In the genomic region with DNA sequence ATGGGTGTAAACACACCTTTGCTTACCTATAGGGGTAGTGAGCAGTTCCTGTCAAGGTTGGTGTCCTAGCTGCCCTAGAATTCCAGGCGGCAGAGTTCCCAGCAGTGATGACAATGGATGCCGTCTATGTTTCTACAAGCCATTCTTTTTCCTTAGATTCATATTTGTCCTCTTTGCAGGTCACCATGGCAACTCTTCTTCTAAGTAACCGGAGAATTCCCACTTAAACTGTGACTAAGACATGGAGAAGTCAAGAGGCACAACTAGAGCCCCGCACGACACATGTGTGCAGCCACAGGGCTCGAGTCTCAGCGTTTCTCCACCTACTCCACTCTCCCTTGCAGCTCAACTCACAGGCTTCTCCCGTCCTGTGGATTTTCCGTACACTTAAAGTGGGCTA, we compare ENCODE assay signal across 27 mouse cellular contexts.
"Had no signal": no experiment of that assay in that cellular context is flagged by ENCODE, and none has a peak within 500 bp of the region (broad histone marks: within the 10 kb centered on the region; RNA-seq: fewer than 3 reads in every experiment).

No protein-coding gene starts in this region.

- H3K27me3 ChIP-seq: heart, embryonic 15.5 days; hindbrain, embryonic 13.5 days; hindbrain, embryonic 15.5 days; intestine, embryonic 15.5 days; limb, embryonic 12.5 days; liver, embryonic 13.5 days; liver, embryonic 15.5 days had no signal

- H3K4me2 ChIP-seq: heart, embryonic 11.5 days; heart, embryonic 13.5 days; heart, embryonic 15.5 days; hindbrain, embryonic 13.5 days; hindbrain, embryonic 15.5 days; intestine, embryonic 15.5 days; limb, embryonic 12.5 days; liver, embryonic 11.5 days; liver, embryonic 13.5 days; liver, embryonic 15.5 days had no signal

- H3K27ac ChIP-seq: heart, adult 2 months; heart, embryonic 13.5 days; heart, embryonic 15.5 days; hindbrain, embryonic 13.5 days; hindbrain, embryonic 15.5 days; intestine, embryonic 15.5 days; layer of hippocampus, adult 2 months; left cerebral cortex, adult 2 months; limb, embryonic 10.5 days; limb, embryonic 12.5 days; liver, embryonic 13.5 days; liver, embryonic 15.5 days had no signal

- H3K36me3 ChIP-seq: heart, embryonic 13.5 days; heart, embryonic 15.5 days; hindbrain, embryonic 13.5 days; hindbrain, embryonic 15.5 days; intestine, embryonic 15.5 days; limb, embryonic 10.5 days; limb, embryonic 12.5 days; liver, embryonic 13.5 days; liver, embryonic 15.5 days had no signal

- ATAC-seq: inflammation-experienced regulatory T-cells, adult 6 months; intestine, embryonic 15.5 days; intestine, postnatal 0 days had no signal

- H3K9me3 ChIP-seq: heart, embryonic 13.5 days; heart, embryonic 15.5 days; hindbrain, embryonic 13.5 days; hindbrain, embryonic 15.5 days; intestine, embryonic 15.5 days; limb, embryonic 10.5 days; limb, embryonic 12.5 days; liver, embryonic 15.5 days had no signal

- H3K4me3 ChIP-seq: heart, adult 2 months; heart, embryonic 13.5 days; heart, embryonic 15.5 days; hindbrain, embryonic 13.5 days; hindbrain, embryonic 15.5 days; intestine, embryonic 15.5 days; layer of hippocampus, adult 2 months; left cerebral cortex, adult 2 months; limb, embryonic 10.5 days; limb, embryonic 12.5 days; liver, embryonic 13.5 days; liver, embryonic 15.5 days had no signal

- DNase-seq: gastrocnemius, postnatal 14 days; gastrocnemius, postnatal 36 days; heart, adult 11 months; heart, adult 2 months; heart, postnatal 14 days; heart, postnatal 36 days; kidney, adult 18-20 months; kidney, adult 8-10 months; kidney, postnatal 10 days; kidney, postnatal 25 days; kidney, postnatal 4 days; liver; liver, embryonic 13.5 days had no signal

- H3K4me1 ChIP-seq: heart, embryonic 13.5 days; heart, embryonic 15.5 days; intestine, embryonic 15.5 days; limb, embryonic 10.5 days; limb, embryonic 12.5 days; liver, embryonic 13.5 days; liver, embryonic 15.5 days had no signal

- H3K9ac ChIP-seq: heart, embryonic 13.5 days; heart, embryonic 15.5 days; hindbrain, embryonic 13.5 days; hindbrain, embryonic 15.5 days; intestine, embryonic 15.5 days; limb, embryonic 12.5 days; liver, embryonic 13.5 days; liver, embryonic 15.5 days had no signal
